Mouse (Mus musculus) midbrain, postnatal 0 days (tissue): ENCODE measurements around the gene Dap. TPM values are rescaled to one million over a fixed set of nuclear protein-coding genes. Genes with fewer than 3 reads are reported as not detected.
A peak's percentile ranks its signal among the peaks of the same experiment; 100 is the strongest.

Source experiments
- ATAC-seq: fragments of 200-750 bp; cut with Nextera tagmentation; 2 replicates; pipeline ENCODE4 v1.8.0; 2017; ENCODE audit warnings: moderate number of reproducible peaks, mild to moderate bottlenecking, moderate TSS enrichment, moderate library complexity; ENCODE audit not compliant: low FRiP score
- DNase-seq: peaks from one replicate; pipeline ENCODE4 v3.0.0-alpha.2; 2015; ENCODE audit warnings: low spot score
- H3K27ac ChIP-seq: fragments of 300-500 bp; sonication (generic); 2 replicates; pipeline ENCODE4 v1.5.1; 2014; ENCODE audit warnings: low read depth, mild to moderate bottlenecking, low read length, mixed read lengths
- H3K27me3 ChIP-seq: fragments of 300-500 bp; sonication (generic); 2 replicates; pipeline ENCODE4 v1.6.1; 2014; ENCODE audit warnings: low read length, control low read depth, mixed read lengths; ENCODE audit not compliant: insufficient read depth
- H3K36me3 ChIP-seq: fragments of 300-500 bp; sonication (generic); 2 replicates; pipeline ENCODE4 v1.6.1; 2014; ENCODE audit warnings: low read length, control low read depth, mixed read lengths; ENCODE audit not compliant: insufficient read depth
- H3K4me1 ChIP-seq: fragments of 300-500 bp; sonication (generic); 2 replicates; pipeline ENCODE4 v1.6.1; 2014; ENCODE audit warnings: mild to moderate bottlenecking, control low read depth, antibody characterized with exemption, low read length, mixed read lengths; ENCODE audit not compliant: insufficient read depth
- H3K4me2 ChIP-seq: fragments of 300-500 bp; sonication (generic); 2 replicates; pipeline ENCODE4 v1.6.1; 2014; ENCODE audit warnings: low read depth, mild to moderate bottlenecking, low read length, mixed read lengths; ENCODE audit not compliant: poor library complexity, severe bottlenecking
- H3K4me3 ChIP-seq: fragments of 300-500 bp; sonication (generic); 2 replicates; pipeline ENCODE4 v1.5.1; 2014; ENCODE audit warnings: low read depth, mild to moderate bottlenecking, low read length, moderate library complexity
- H3K9ac ChIP-seq: fragments of 300-500 bp; sonication (generic); replicated peaks from 2 replicates; pipeline ENCODE4 v1.6.1; 2014; ENCODE audit warnings: mild to moderate bottlenecking, low read length, moderate library complexity, mixed read lengths; ENCODE audit not compliant: poor library complexity, severe bottlenecking
- H3K9me3 ChIP-seq: fragments of 300-500 bp; sonication (generic); 2 replicates; pipeline ENCODE4 v1.6.1; 2016; ENCODE audit warnings: low read length, control low read depth
- CTCF ChIP-seq: IDR thresholded peaks from 2 replicates; pipeline ENCODE4 v1.5.1; 2016; ENCODE audit warnings: antibody characterized with exemption, mild to moderate bottlenecking
- WGBS: fragments of 180-500 bp; shearing (Covaris S2); extraction: QIAGEN DNeasy Blood & Tissue Kit; methylation state at CpG from one replicate; pipeline ENCODE4 v1.1.7; 2014; 5-methylcytosine and 5-hydroxymethylcytosine counted together
- polyA plus RNA-seq: library from polyadenylated mRNA; unstranded; fragments of >200 nt; fragmentation: Nextera tagmentation; extraction: Ambion mirVana; gene quantifications from 2 replicates; pipeline ENCODE4 v1.2.1, GENCODE M21; 2015
- total RNA-seq: library from RNA; depleted of rRNA; stranded (reverse); fragments of >200 nt; gene quantifications from 2 replicates; pipeline ENCODE4 v1.2.3, GENCODE M21; 2014

Dap gene
- total and polyA plus RNA-seq, 2 experiments from 2014 or later, result 22.1 to 26.1 TPM

- 85% methylated on average over 7 of the region's 7 CpGs for WGBS
- H3K9me3 ChIP-seq, result no peaks in the 10 kb centered on the region
- H3K9ac ChIP-seq, result no peak overlapping the region
- H3K36me3 ChIP-seq, result 0 out of 2 replicates have a peak, but pooled peaks cover 3% of the 10 kb centered on the region
- H3K4me2 ChIP-seq, result no peak overlapping the region
- H3K27me3 ChIP-seq, result no peaks in the 10 kb centered on the region
- H3K27ac ChIP-seq, result no peak overlapping the region
- H3K4me1 ChIP-seq, result no peaks in the 10 kb centered on the region
- H3K4me3 ChIP-seq, result no peak overlapping the region
- TF ChIP-seq CTCF, result no peak
- peak; percentile 38 for DNase-seq
- peak; percentile 44; the same call in 1 of the 2 replicates for ATAC-seq
Measured at GRCm38 (mm10) chr15:31272695-31273094, 48.6 kb downstream of the Dap start.

GRCm38 (mm10) chr15:31273509-31273908 lies 49.4 kb downstream of the Dap start:
- H3K27me3 ChIP-seq, result no peaks in the 10 kb centered on the region
- no peak for TF ChIP-seq CTCF
- H3K9ac ChIP-seq, result no peak overlapping the region
- 89% methylated on average over 10 of the region's 10 CpGs for WGBS
- 0 out of 2 replicates have a peak, but pooled peaks cover 3% of the 10 kb centered on the region for H3K36me3 ChIP-seq
- no peak overlapping the region for H3K4me2 ChIP-seq
- DNase-seq (no peak), ATAC-seq (no peak)
- H3K4me3 ChIP-seq, result no peak overlapping the region
- H3K4me1 ChIP-seq, result no peaks in the 10 kb centered on the region
- H3K27ac ChIP-seq, result no peak overlapping the region
- no peaks in the 10 kb centered on the region for H3K9me3 ChIP-seq

GRCm38 (mm10) chr15:31278090-31278489 lies 54.0 kb downstream of the Dap start:
- H3K4me1 ChIP-seq, result no peaks in the 10 kb centered on the region
- no peak for ATAC-seq
- H3K4me3 ChIP-seq, result no peak overlapping the region
- 0 out of 2 replicates have a peak, but pooled peaks cover 3% of the 10 kb centered on the region for H3K36me3 ChIP-seq
- TF ChIP-seq CTCF, result no peak
- H3K9me3 ChIP-seq, result no peaks in the 10 kb centered on the region
- H3K27ac ChIP-seq, result no peak overlapping the region
- peak; percentile 53 for DNase-seq
- no peak overlapping the region for H3K9ac ChIP-seq
- no peaks in the 10 kb centered on the region for H3K27me3 ChIP-seq
- no peak overlapping the region for H3K4me2 ChIP-seq
- WGBS, result 55% methylated on average over 4 of the region's 4 CpGs

GRCm38 (mm10) chr15:31279120-31279519 lies 55.0 kb downstream of the Dap start:
- Histone ChIP-seq H3K4me2 (no peak overlapping the region), H3K4me3 (no peak overlapping the region), H3K36me3 (no peaks in the 10 kb centered on the region), H3K27me3 (no peaks in the 10 kb centered on the region), H3K4me1 (no peaks in the 10 kb centered on the region), H3K9me3 (no peaks in the 10 kb centered on the region), H3K9ac (no peak overlapping the region), H3K27ac (no peak overlapping the region)
- 88% methylated on average over 2 of the region's 2 CpGs for WGBS
- no peak for ATAC-seq
- no peak for TF ChIP-seq CTCF
- no peak for DNase-seq

GRCm38 (mm10) chr15:31279577-31280004 lies 55.5 kb downstream of the Dap start:
- Histone ChIP-seq H3K9me3 (no peaks in the 10 kb centered on the region), H3K36me3 (no peaks in the 10 kb centered on the region), H3K27me3 (no peaks in the 10 kb centered on the region), H3K4me2 (no peak overlapping the region), H3K9ac (no peak overlapping the region), H3K4me3 (no peak overlapping the region), H3K4me1 (no peaks in the 10 kb centered on the region), H3K27ac (no peak overlapping the region)
- ATAC-seq, result no peak
- 74% methylated on average over 6 of the region's 6 CpGs for WGBS
- DNase-seq, result no peak
- TF ChIP-seq CTCF, result no peak

GRCm38 (mm10) chr15:31280059-31280458 lies 55.9 kb downstream of the Dap start:
- Histone ChIP-seq H3K4me2 (no peak overlapping the region), H3K27me3 (no peaks in the 10 kb centered on the region), H3K9me3 (no peaks in the 10 kb centered on the region), H3K9ac (no peak overlapping the region), H3K4me1 (no peaks in the 10 kb centered on the region), H3K4me3 (no peak overlapping the region), H3K27ac (no peak overlapping the region), H3K36me3 (no peaks in the 10 kb centered on the region)
- ATAC-seq, result no peak
- 81% methylated on average over 5 of the region's 5 CpGs for WGBS
- no peak for TF ChIP-seq CTCF
- DNase-seq, result no peak
